Mouse (Mus musculus): Measurements from ENCODE around the gene Vav2.

DNA sequence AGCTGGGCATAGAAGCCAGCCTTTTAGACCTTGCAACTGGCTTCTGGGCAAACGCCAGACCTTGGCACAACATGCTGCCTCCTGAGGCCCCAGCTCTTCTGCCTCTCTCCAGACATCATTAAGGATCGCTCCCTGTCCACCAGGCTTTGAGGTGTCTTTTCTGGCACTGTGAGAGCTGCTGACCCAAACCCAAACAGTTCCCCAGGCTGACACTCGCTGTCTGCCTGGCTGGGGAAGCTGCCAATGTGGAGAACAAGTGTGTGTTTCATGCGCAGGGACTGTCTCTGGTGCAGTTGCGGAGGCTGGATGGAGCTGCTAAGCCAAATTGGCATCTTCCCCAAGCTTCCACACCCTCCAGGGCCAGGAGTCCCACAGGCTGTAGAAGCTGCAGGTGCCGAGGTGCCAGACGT, 203.8 kb downstream of the Vav2 start:
- no peak for TF ChIP-seq POU5F1 (IDR thresholded peaks at IDR 0.05; ENCODE audit: borderline replicate concordance, low read length)
- TF ChIP-seq CTCF (conservative IDR thresholded peaks at IDR 0.05; ENCODE audit: low read length): no peak
